In the genomic region with DNA sequence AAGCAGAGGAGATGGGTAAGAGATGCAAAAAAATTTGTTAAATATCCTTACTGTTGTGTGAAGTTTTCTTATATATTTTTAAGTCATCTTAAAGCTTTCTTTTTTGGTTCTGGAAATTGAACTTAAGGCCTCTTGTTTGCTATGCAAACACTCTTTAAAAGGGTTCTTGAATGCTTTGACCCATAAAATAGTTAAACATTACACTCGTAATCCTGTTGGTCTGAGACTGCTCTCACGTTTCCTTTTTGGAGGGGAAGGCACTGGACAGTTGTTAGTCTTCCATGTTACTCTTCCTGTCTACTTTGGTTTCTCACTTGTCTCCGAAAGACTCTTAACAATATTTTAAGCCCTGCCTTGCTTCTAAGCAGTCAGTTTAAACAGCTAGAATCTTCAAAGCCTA, we compare ENCODE assay signal across 9 mouse cellular contexts. TPM values are rescaled to one million over a fixed set of nuclear protein-coding genes. Genes with fewer than 3 reads are reported as not detected.
DNase-seq lines count a peak whose midpoint lies in the region; ATAC-seq and TF ChIP-seq lines count a peak whose summit lies in the region.
"Had no signal": no experiment of that assay in that cellular context is flagged by ENCODE, and none has a peak within 500 bp of the region (broad histone marks: within the 10 kb centered on the region; RNA-seq: fewer than 3 reads in every experiment).

No protein-coding gene starts in this region.

- WGBS in heart, adult 2 months = 11% methylated on average over 3 of the region's 3 CpGs
- WGBS in liver, embryonic 11.5 days = 51% methylated on average over 3 of the region's 3 CpGs
- WGBS in stomach, postnatal 0 days = 8% methylated on average over 3 of the region's 3 CpGs

- H3K27me3 ChIP-seq in heart, adult 2 months (ENCODE audit: control insufficient read depth, insufficient read depth, low read length) = no peaks in the 10 kb centered on the region
- H3K27me3 ChIP-seq in megakaryocyte, embryonic 14.5 days (replicated peaks) = no peaks in the 10 kb centered on the region
- H3K27me3 ChIP-seq in liver, embryonic 11.5 days (replicated peaks; ENCODE audit: control insufficient read depth, insufficient read depth, low read length) = no peaks in the 10 kb centered on the region
- no peaks in the 10 kb centered on the region for H3K27me3 ChIP-seq in stomach, postnatal 0 days (ENCODE audit: control insufficient read depth, insufficient read depth, low read length)

- no peaks in the 10 kb centered on the region for H3K9me3 ChIP-seq in megakaryocyte, embryonic 14.5 days
- no peaks in the 10 kb centered on the region for H3K9me3 ChIP-seq in liver, embryonic 11.5 days (ENCODE audit: control insufficient read depth, low read length)
- H3K9me3 ChIP-seq in stomach, postnatal 0 days (ENCODE audit: control insufficient read depth, low read length) = no peaks in the 10 kb centered on the region

- ATAC-seq in megakaryocyte, adult 5-6 weeks (ENCODE audit: poor library complexity, severe bottlenecking) = no peak
- no peak for ATAC-seq in liver, embryonic 11.5 days (replicated peaks; ENCODE audit: low FRiP score)
- ATAC-seq in stomach, postnatal 0 days (ENCODE audit: low FRiP score, low TSS enrichment) = no peak

- intact Hi-C loops in heart, adult 2 months (cut with DNase I) = loop anchor here (5.0 kb wide), 1 partner anchor 173 kb away; no protein-coding TSS in a partner anchor
- intact Hi-C loops in heart, postnatal 10 days (cut with DNase I) = loop anchor here (5.0 kb wide), 1 partner anchor 173 kb away; no protein-coding TSS in a partner anchor

- H3K27ac ChIP-seq in heart, adult 2 months = peak overlapping the region; percentile 92
- H3K27ac ChIP-seq in liver, embryonic 11.5 days (ENCODE audit: low read depth, low read length) = no peak overlapping the region
- no peak overlapping the region for H3K27ac ChIP-seq in stomach, postnatal 0 days (replicated peaks)

- peaks cover 2% of the 10 kb centered on the region; the same call in 1 of the 2 replicates for H3K79me2 ChIP-seq in heart, adult 2 months (replicated peaks; ENCODE audit: control insufficient read depth, insufficient read depth, low read length)

- no peak for TF ChIP-seq EP300 in heart, adult 2 months (IDR thresholded peaks at IDR 0.05; ENCODE audit: insufficient read depth, low read depth, low read length)
- TF ChIP-seq EP300 in stomach, postnatal 0 days (optimal IDR thresholded peaks at IDR 0.05) = no peak

- H3K9ac ChIP-seq in heart, adult 2 months (ENCODE audit: low read depth, low read length) = no peak overlapping the region
- no peak overlapping the region for H3K9ac ChIP-seq in liver, embryonic 11.5 days (ENCODE audit: low read depth, low read length)
- H3K9ac ChIP-seq in stomach, postnatal 0 days (ENCODE audit: low read length) = no peak overlapping the region

- peak overlapping the region; percentile 76 for H3K4me2 ChIP-seq in liver, embryonic 11.5 days
- peak overlapping the region; percentile 53 for H3K4me2 ChIP-seq in stomach, postnatal 0 days (replicated peaks; ENCODE audit: low read depth)

- peaks cover 53% of the 10 kb centered on the region for H3K36me3 ChIP-seq in heart, adult 2 months (ENCODE audit: control insufficient read depth, insufficient read depth, low read length)
- peaks cover 43% of the 10 kb centered on the region for H3K36me3 ChIP-seq in megakaryocyte, embryonic 14.5 days (replicated peaks; ENCODE audit: low read length)
- H3K36me3 ChIP-seq in liver, embryonic 11.5 days (ENCODE audit: control insufficient read depth, insufficient read depth, low read length) = no peaks in the 10 kb centered on the region; the same call in 1 of the 2 replicates
- peaks cover 3% of the 10 kb centered on the region; the same call in 1 of the 2 replicates for H3K36me3 ChIP-seq in stomach, postnatal 0 days (ENCODE audit: control insufficient read depth, insufficient read depth, low read length)

- peak overlapping the region; percentile 92 for H3K4me3 ChIP-seq in heart, adult 2 months
- peak overlapping the region; percentile 99 for H3K4me3 ChIP-seq in megakaryocyte, embryonic 14.5 days (replicated peaks)
- H3K4me3 ChIP-seq in liver, embryonic 11.5 days (ENCODE audit: low read depth, low read length) = no peak overlapping the region
- H3K4me3 ChIP-seq in stomach, postnatal 0 days (ENCODE audit: low read depth, low read length) = peak overlapping the region; percentile 92

- TF ChIP-seq CTCF in heart, adult 2 months (IDR thresholded peaks at IDR 0.05) = no peak
- no peak for TF ChIP-seq CTCF in stomach, postnatal 0 days (IDR thresholded peaks at IDR 0.05; ENCODE audit: low read depth)

- no peak for TF ChIP-seq POLR2A in heart, adult 2 months (IDR thresholded peaks at IDR 0.05; ENCODE audit: insufficient read depth, low read depth, low read length)

- peaks cover 10% of the 10 kb centered on the region for H3K4me1 ChIP-seq in heart, adult 2 months (ENCODE audit: control insufficient read depth, insufficient read depth, low read length)
- peaks cover 52% of the 10 kb centered on the region for H3K4me1 ChIP-seq in megakaryocyte, embryonic 14.5 days
- H3K4me1 ChIP-seq in liver, embryonic 11.5 days (replicated peaks; ENCODE audit: control insufficient read depth, insufficient read depth, low read length) = peaks cover 14% of the 10 kb centered on the region
- 0 out of 2 replicates have a peak, but pooled peaks cover 4% of the 10 kb centered on the region for H3K4me1 ChIP-seq in stomach, postnatal 0 days (replicated peaks; ENCODE audit: control insufficient read depth, insufficient read depth)

- no peak for DNase-seq in heart, adult 2 months
- DNase-seq in heart, postnatal 10 days = no peak
- DNase-seq in liver, embryonic 11.5 days (ENCODE audit: low spot score) = no peak
- no peak for DNase-seq in stomach, postnatal 0 days (ENCODE audit: low spot score)
- no peak for DNase-seq in right cerebral cortex, adult 18-20 months
- no peak for DNase-seq in ovary, postnatal 36 days (ENCODE audit: low spot score)
- DNase-seq: adrenal gland, adult 2 months had no signal

RNA-seq across cellular contexts. Expression of a gene that starts 1.4 kb away (rescaled TPM):
- total RNA-seq in heart, adult 2 months (2021) = 10 to 100 TPM; 19.3 to 22.1 TPM
- polyA plus RNA-seq in heart, adult 2 months (2012; rRNA removed) = 10.5 and 23.5 TPM in 2 replicates
- 10 to 100 TPM; 20.4 to 21.9 TPM for total RNA-seq in heart, postnatal 10 days (2021)
- 9.1 TPM in 1 of 2 replicates, not detected in the other for polyA plus RNA-seq in megakaryocyte, embryonic 14.5 days (2012; ENCODE audit: insufficient read depth, low replicate concordance)
- total RNA-seq in megakaryocyte, adult 5-6 weeks (2015) = 69.6 and 74.0 TPM in 2 replicates
- total RNA-seq in megakaryocyte, adult 5-6 weeks (2017) = 104 and 122 TPM in 2 replicates
- polyA plus RNA-seq in liver, embryonic 11.5 days (2014; fragmentation: Nextera tagmentation; extraction: Ambion mirVana) = 40.7 and 43.0 TPM in 2 replicates
- polyA plus RNA-seq in stomach, postnatal 0 days (2015; fragmentation: Nextera tagmentation; extraction: Ambion mirVana) = 68.9 and 69.3 TPM in 2 replicates

RNA-seq across cellular contexts. Expression of a gene that starts 1.4 kb away (rescaled TPM):
- total RNA-seq in heart, adult 2 months (2021) = 100 to 1,000 TPM in 1 of 2 experiments, 10 to 100 TPM in 1; 94.7 to 109 TPM
- 64.5 and 162 TPM in 2 replicates for polyA plus RNA-seq in heart, adult 2 months (2012; rRNA removed)
- total RNA-seq in heart, postnatal 10 days (2021) = 100 to 1,000 TPM in 1 of 2 experiments, 10 to 100 TPM in 1; 91.4 to 101 TPM
- polyA plus RNA-seq in megakaryocyte, embryonic 14.5 days (2012; ENCODE audit: insufficient read depth, low replicate concordance) = 6.3 TPM in 1 of 2 replicates, not detected in the other
- 78.6 and 107 TPM in 2 replicates for total RNA-seq in megakaryocyte, adult 5-6 weeks (2015)
- total RNA-seq in megakaryocyte, adult 5-6 weeks (2017) = 72.5 and 94.8 TPM in 2 replicates
- 34.7 and 40.5 TPM in 2 replicates for polyA plus RNA-seq in liver, embryonic 11.5 days (2014; fragmentation: Nextera tagmentation; extraction: Ambion mirVana)
- polyA plus RNA-seq in stomach, postnatal 0 days (2015; fragmentation: Nextera tagmentation; extraction: Ambion mirVana) = 89.1 and 90.2 TPM in 2 replicates
